10 mouse cellular contexts compared by ENCODE assay signal in the genomic region with DNA sequence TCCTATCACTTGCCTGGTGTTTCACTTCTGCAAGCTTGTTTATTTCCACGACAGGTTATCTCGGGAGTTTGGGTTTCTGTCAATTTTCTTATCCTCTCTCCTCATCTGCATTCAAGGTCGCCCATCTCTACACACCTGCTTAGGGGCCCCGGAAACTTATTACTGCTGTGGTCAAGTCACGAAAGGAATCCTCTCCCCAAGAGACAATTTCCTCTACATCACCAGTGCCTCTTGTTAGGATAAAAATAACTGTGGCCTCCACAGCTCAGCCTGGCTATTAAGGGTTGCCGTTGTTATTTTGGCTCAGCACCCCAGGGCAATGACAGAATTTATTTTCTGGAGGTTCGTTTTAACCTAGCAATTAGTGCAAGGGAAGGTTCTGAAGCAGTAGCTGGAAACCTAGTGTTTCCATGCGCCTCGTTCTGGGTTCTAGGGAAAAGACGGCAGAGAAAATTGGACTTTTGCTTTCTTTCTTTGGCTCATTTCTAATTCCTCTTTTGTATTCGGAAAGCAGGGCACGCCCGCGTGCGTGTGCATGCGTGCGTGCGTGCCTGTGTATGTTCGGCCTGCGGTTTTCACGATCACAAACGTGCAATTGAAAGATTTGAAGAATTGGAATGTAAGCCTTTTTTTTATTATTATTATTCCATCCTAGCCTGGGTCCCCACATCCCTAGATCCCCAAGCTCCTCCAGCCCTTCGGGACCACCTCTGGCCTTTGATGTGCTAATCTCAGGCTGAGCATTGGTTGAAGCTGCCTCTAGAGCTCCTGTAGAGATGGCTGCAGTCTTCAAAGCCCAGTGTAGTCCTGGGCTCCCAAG.
DNase-seq lines count a peak whose midpoint lies in the region; ATAC-seq lines count a peak whose summit lies in the region.
"Had no signal": no experiment of that assay in that cellular context is flagged by ENCODE, and none has a peak within 500 bp of the region (broad histone marks: within the 10 kb centered on the region; RNA-seq: fewer than 3 reads in every experiment).

No protein-coding gene starts in this region.

- peak overlapping the region; percentile 12; the same call in 1 of the 2 replicates for H3K4me3 ChIP-seq in embryonic facial prominence, embryonic 14.5 days (ENCODE audit: low read depth, low read length)
- H3K4me3 ChIP-seq in hindbrain, embryonic 14.5 days (replicated peaks; ENCODE audit: low read length): no peak overlapping the region
- peak overlapping the region; percentile 26 for H3K4me3 ChIP-seq in midbrain, embryonic 12.5 days
- H3K4me3 ChIP-seq in intestine, embryonic 15.5 days (replicated peaks): no peak overlapping the region

- DNase-seq in R1 (ENCODE audit: low read depth, low spot score): peak; percentile 52
- DNase-seq in embryonic facial prominence, embryonic 14.5 days (ENCODE audit: low spot score): peak; percentile 17
- DNase-seq in hindbrain, embryonic 14.5 days (ENCODE audit: low spot score): no peak
- DNase-seq in frontal cortex, postnatal 25 days (ENCODE audit: low spot score in 2 of 2): no peak
- DNase-seq in ovary, postnatal 10 days (ENCODE audit: low spot score): no peak
- no peak for DNase-seq in gastrocnemius, postnatal 36 days
- DNase-seq: lung, embryonic 14.5 days had no signal

- intact Hi-C loops in gastrocnemius, postnatal 36 days (cut with DNase I): no loop called here

- H3K36me3 ChIP-seq in embryonic facial prominence, embryonic 14.5 days (ENCODE audit: control insufficient read depth, insufficient read depth, low read length): no peaks in the 10 kb centered on the region
- no peaks in the 10 kb centered on the region for H3K36me3 ChIP-seq in hindbrain, embryonic 14.5 days (replicated peaks; ENCODE audit: control insufficient read depth, insufficient read depth)
- H3K36me3 ChIP-seq in midbrain, embryonic 12.5 days: no peaks in the 10 kb centered on the region
- no peaks in the 10 kb centered on the region for H3K36me3 ChIP-seq in intestine, embryonic 15.5 days

- no peaks in the 10 kb centered on the region for H3K27me3 ChIP-seq in embryonic facial prominence, embryonic 14.5 days (replicated peaks; ENCODE audit: control insufficient read depth, insufficient read depth, low read length)
- H3K27me3 ChIP-seq in hindbrain, embryonic 14.5 days (ENCODE audit: control insufficient read depth, insufficient read depth, low read length): peaks cover 4% of the 10 kb centered on the region; the same call in 1 of the 2 replicates
- peaks cover 20% of the 10 kb centered on the region for H3K27me3 ChIP-seq in midbrain, embryonic 12.5 days
- no peaks in the 10 kb centered on the region for H3K27me3 ChIP-seq in intestine, embryonic 15.5 days (replicated peaks)

- H3K4me1 ChIP-seq in embryonic facial prominence, embryonic 14.5 days (ENCODE audit: control insufficient read depth, insufficient read depth, low read length): peaks cover 30% of the 10 kb centered on the region
- H3K4me1 ChIP-seq in hindbrain, embryonic 14.5 days (replicated peaks; ENCODE audit: control insufficient read depth, insufficient read depth, low read length): peaks cover 27% of the 10 kb centered on the region
- peaks cover 23% of the 10 kb centered on the region for H3K4me1 ChIP-seq in midbrain, embryonic 12.5 days
- 0 out of 2 replicates have a peak, but pooled peaks cover 7% of the 10 kb centered on the region for H3K4me1 ChIP-seq in intestine, embryonic 15.5 days (replicated peaks)

- 15% methylated on average over 23 of the region's 23 CpGs for WGBS in embryonic facial prominence, embryonic 14.5 days
- WGBS in hindbrain, embryonic 14.5 days: 22% methylated on average over 23 of the region's 23 CpGs
- WGBS in midbrain, embryonic 12.5 days: 14% methylated on average over 23 of the region's 23 CpGs
- 51% methylated on average over 23 of the region's 23 CpGs for WGBS in intestine, embryonic 15.5 days

- no peak overlapping the region; the same call in 1 of the 2 replicates for H3K27ac ChIP-seq in embryonic facial prominence, embryonic 14.5 days (replicated peaks; ENCODE audit: low read depth, low read length)
- no peak overlapping the region for H3K27ac ChIP-seq in hindbrain, embryonic 14.5 days
- H3K27ac ChIP-seq in midbrain, embryonic 12.5 days (replicated peaks): no peak overlapping the region
- H3K27ac ChIP-seq in intestine, embryonic 15.5 days: no peak overlapping the region

- H3K4me2 ChIP-seq in embryonic facial prominence, embryonic 14.5 days (ENCODE audit: low read depth, low read length): peak overlapping the region; percentile 43
- H3K4me2 ChIP-seq in hindbrain, embryonic 14.5 days (replicated peaks): peak overlapping the region; percentile 35
- peak overlapping the region; percentile 47 for H3K4me2 ChIP-seq in midbrain, embryonic 12.5 days (replicated peaks)
- no peak overlapping the region for H3K4me2 ChIP-seq in intestine, embryonic 15.5 days (replicated peaks)
- H3K4me2 ChIP-seq: lung, embryonic 14.5 days had no signal

- no peak for ATAC-seq in embryonic facial prominence, embryonic 14.5 days (ENCODE audit: low read depth)
- ATAC-seq in hindbrain, embryonic 14.5 days (ENCODE audit: low FRiP score): no peak
- no peak for ATAC-seq in midbrain, embryonic 12.5 days (ENCODE audit: low FRiP score, low read depth)
- no peak for ATAC-seq in intestine, embryonic 15.5 days
- ATAC-seq: activated CD4-positive, CD25-positive, alpha-beta regulatory T cell, adult 4 months had no signal

- H3K9me3 ChIP-seq in embryonic facial prominence, embryonic 14.5 days (ENCODE audit: control insufficient read depth, low read length): peaks cover 9% of the 10 kb centered on the region
- peaks cover 4% of the 10 kb centered on the region; the same call in 1 of the 2 replicates for H3K9me3 ChIP-seq in hindbrain, embryonic 14.5 days (ENCODE audit: control insufficient read depth, low read length)
- H3K9me3 ChIP-seq in midbrain, embryonic 12.5 days: peaks cover 9% of the 10 kb centered on the region
- H3K9me3 ChIP-seq in intestine, embryonic 15.5 days: no peaks in the 10 kb centered on the region

- peak overlapping the region; percentile 28; the same call in 1 of the 2 replicates for H3K9ac ChIP-seq in embryonic facial prominence, embryonic 14.5 days (ENCODE audit: low read depth, low read length)
- H3K9ac ChIP-seq in hindbrain, embryonic 14.5 days: no peak overlapping the region
- H3K9ac ChIP-seq in midbrain, embryonic 12.5 days (replicated peaks): peak overlapping the region; percentile 26; the same call in 1 of the 2 replicates
- H3K9ac ChIP-seq in intestine, embryonic 15.5 days: no peak overlapping the region
- H3K9ac ChIP-seq: lung, embryonic 14.5 days had no signal

Comparison
In these comparisons a context has a peak if more than half of its experiments do, and no peak if none do; other contexts are left out.
1. DNase-seq: peak in R1 (single experiment) and embryonic facial prominence, embryonic 14.5 days (single experiment); none in hindbrain, embryonic 14.5 days (single experiment), frontal cortex, postnatal 25 days (0 of 2), ovary, postnatal 10 days (single experiment) and gastrocnemius, postnatal 36 days (0 of 2).
2. H3K4me3 ChIP-seq: peak in embryonic facial prominence, embryonic 14.5 days (single experiment) and midbrain, embryonic 12.5 days (single experiment); none in hindbrain, embryonic 14.5 days (single experiment) and intestine, embryonic 15.5 days (single experiment).
3. H3K9ac ChIP-seq: peak in embryonic facial prominence, embryonic 14.5 days (single experiment) and midbrain, embryonic 12.5 days (single experiment); none in hindbrain, embryonic 14.5 days (single experiment) and intestine, embryonic 15.5 days (single experiment).